Mouse (Mus musculus) kidney, embryonic 16.5 days (tissue): ENCODE measurements at regions not wholly inside any gene's neighbourhood (a gene's known extent, or its start where the extent isn't known, plus 50 kb on each side); places are given as distances from the start of the nearest gene placed in this dataset.
A peak's percentile ranks its signal among the peaks of the same experiment; 100 is the strongest.

Experiments
- ATAC-seq: fragments of 200-750 bp; cut with Nextera tagmentation; 2 replicates; pipeline ENCODE4 v1.8.0; 2017; ENCODE audit warnings: moderate TSS enrichment; ENCODE audit not compliant: low FRiP score, low TSS enrichment
- H3K27ac ChIP-seq: fragments of 300-500 bp; sonication (generic); 2 replicates; pipeline ENCODE4 v1.5.1; 2014; ENCODE audit warnings: low read length
- H3K27me3 ChIP-seq: fragments of 300-500 bp; sonication (generic); 2 replicates; pipeline ENCODE4 v1.6.1; 2014; ENCODE audit warnings: low read length, control low read depth, mixed read lengths; ENCODE audit not compliant: insufficient read depth
- H3K36me3 ChIP-seq: fragments of 300-500 bp; sonication (generic); 2 replicates; pipeline ENCODE4 v1.6.1; 2014; ENCODE audit warnings: low read length, control low read depth, mixed read lengths; ENCODE audit not compliant: insufficient read depth
- H3K4me1 ChIP-seq: fragments of 300-500 bp; sonication (generic); 2 replicates; pipeline ENCODE4 v1.6.1; 2014; ENCODE audit warnings: low read length, control low read depth, mixed read lengths; ENCODE audit not compliant: insufficient read depth
- H3K4me2 ChIP-seq: fragments of 300-500 bp; sonication (generic); replicated peaks from 2 replicates; pipeline ENCODE4 v1.6.1; 2014; ENCODE audit warnings: low read depth, low read length
- H3K4me3 ChIP-seq: fragments of 300-500 bp; sonication (generic); 2 replicates; pipeline ENCODE4 v1.5.1; 2014; ENCODE audit warnings: mild to moderate bottlenecking, low read length
- H3K9ac ChIP-seq: fragments of 300-500 bp; sonication (generic); replicated peaks from 2 replicates; pipeline ENCODE4 v1.6.1; 2014; ENCODE audit warnings: low read length
- H3K9me3 ChIP-seq: fragments of 300-500 bp; sonication (generic); 2 replicates; pipeline ENCODE4 v1.6.1; 2016; ENCODE audit warnings: low read length, control low read depth
- WGBS: fragments of 180-500 bp; shearing (Covaris S2); extraction: QIAGEN DNeasy Blood & Tissue Kit; methylation state at CpG from one replicate; pipeline ENCODE4 v1.1.7; 2014; 5-methylcytosine and 5-hydroxymethylcytosine counted together

GRCm38 (mm10) chr5:119507709-119508108 lies 162.8 kb upstream of the Tbx3 start:
- Histone ChIP-seq H3K27me3 (no peaks in the 10 kb centered on the region), H3K4me3 (no peak overlapping the region), H3K4me2 (no peak overlapping the region), H3K9ac (no peak overlapping the region), H3K4me1 (no peaks in the 10 kb centered on the region), H3K27ac (no peak overlapping the region; the same call in 1 of the 2 replicates), H3K9me3 (no peaks in the 10 kb centered on the region), H3K36me3 (no peaks in the 10 kb centered on the region)
- no peak for ATAC-seq
- 37% methylated on average over 14 of the region's 14 CpGs for WGBS

- Histone ChIP-seq H3K4me2 (no peak overlapping the region), H3K27me3 (no peaks in the 10 kb centered on the region; the same call in 1 of the 2 replicates), H3K9ac (no peak overlapping the region), H3K4me3 (no peak overlapping the region), H3K9me3 (no peaks in the 10 kb centered on the region), H3K36me3 (no peaks in the 10 kb centered on the region), H3K27ac (peak overlapping the region; percentile 48; the same call in 1 of the 2 replicates), H3K4me1 (0 out of 2 replicates have a peak, but pooled peaks cover 3% of the 10 kb centered on the region)
- 51% methylated on average over 19 of the region's 19 CpGs for WGBS
- ATAC-seq = peak; percentile 42; the same call in 1 of the 2 replicates
Measured at GRCm38 (mm10) chr5:119518506-119519252, 151.8 kb upstream of the Tbx3 start.

- no peaks in the 10 kb centered on the region; the same call in 1 of the 2 replicates for H3K27me3 ChIP-seq
- H3K4me1 ChIP-seq = no peaks in the 10 kb centered on the region
- no peak overlapping the region for H3K4me3 ChIP-seq
- no peaks in the 10 kb centered on the region for H3K9me3 ChIP-seq
- ATAC-seq = no peak
- H3K4me2 ChIP-seq = no peak overlapping the region
- no peaks in the 10 kb centered on the region for H3K36me3 ChIP-seq
- WGBS = 59% methylated on average over 4 of the region's 4 CpGs
- no peak overlapping the region for H3K9ac ChIP-seq
- no peak overlapping the region for H3K27ac ChIP-seq
Measured at GRCm38 (mm10) chr5:119524171-119524570, 146.3 kb upstream of the Tbx3 start.

GRCm38 (mm10) chr5:119525960-119526359 lies 144.5 kb upstream of the Tbx3 start:
- no peaks in the 10 kb centered on the region for H3K4me1 ChIP-seq
- H3K9me3 ChIP-seq = no peaks in the 10 kb centered on the region
- no peak overlapping the region for H3K9ac ChIP-seq
- no peaks in the 10 kb centered on the region; the same call in 1 of the 2 replicates for H3K27me3 ChIP-seq
- no peak for ATAC-seq
- 67% methylated on average over 5 of the region's 5 CpGs for WGBS
- no peak overlapping the region for H3K27ac ChIP-seq
- H3K4me2 ChIP-seq = no peak overlapping the region
- H3K4me3 ChIP-seq = no peak overlapping the region
- H3K36me3 ChIP-seq = no peaks in the 10 kb centered on the region

GRCm38 (mm10) chr5:119530009-119530408 lies 140.5 kb upstream of the Tbx3 start:
- H3K4me2 ChIP-seq = no peak overlapping the region
- H3K4me1 ChIP-seq = no peaks in the 10 kb centered on the region
- no peak overlapping the region for H3K27ac ChIP-seq
- WGBS = 51% methylated on average over 8 of the region's 8 CpGs
- no peaks in the 10 kb centered on the region for H3K27me3 ChIP-seq
- no peaks in the 10 kb centered on the region for H3K36me3 ChIP-seq
- ATAC-seq = no peak
- H3K4me3 ChIP-seq = no peak overlapping the region
- no peaks in the 10 kb centered on the region for H3K9me3 ChIP-seq
- H3K9ac ChIP-seq = no peak overlapping the region

GRCm38 (mm10) chr5:119534946-119535345 lies 135.5 kb upstream of the Tbx3 start:
- 67% methylated on average over 5 of the region's 5 CpGs for WGBS

GRCm38 (mm10) chr5:119542836-119543235 lies 127.6 kb upstream of the Tbx3 start:
- no peak overlapping the region for H3K4me3 ChIP-seq
- H3K27ac ChIP-seq = no peak overlapping the region
- 87% methylated on average over 11 of the region's 11 CpGs for WGBS
- H3K9me3 ChIP-seq = no peaks in the 10 kb centered on the region
- no peak overlapping the region for H3K4me2 ChIP-seq
- no peaks in the 10 kb centered on the region for H3K27me3 ChIP-seq
- ATAC-seq = no peak
- no peaks in the 10 kb centered on the region for H3K36me3 ChIP-seq
- no peak overlapping the region for H3K9ac ChIP-seq
- H3K4me1 ChIP-seq = no peaks in the 10 kb centered on the region

More at GRCm38 (mm10) chr5:119534946-119535345, 135.5 kb upstream of the Tbx3 start:
- Histone ChIP-seq H3K9me3 (no peaks in the 10 kb centered on the region), H3K9ac (no peak overlapping the region), H3K4me3 (no peak overlapping the region), H3K27ac (no peak overlapping the region), H3K4me2 (no peak overlapping the region), H3K4me1 (no peaks in the 10 kb centered on the region), H3K36me3 (no peaks in the 10 kb centered on the region), H3K27me3 (no peaks in the 10 kb centered on the region)
- ATAC-seq = no peak

- 80% methylated on average over 6 of the region's 6 CpGs for WGBS
- no peaks in the 10 kb centered on the region for H3K4me1 ChIP-seq
- no peak overlapping the region for H3K27ac ChIP-seq
- no peak for ATAC-seq
- H3K36me3 ChIP-seq = no peaks in the 10 kb centered on the region
- H3K4me3 ChIP-seq = no peak overlapping the region
- H3K9ac ChIP-seq = no peak overlapping the region
- no peaks in the 10 kb centered on the region for H3K9me3 ChIP-seq
- H3K4me2 ChIP-seq = no peak overlapping the region
- no peaks in the 10 kb centered on the region for H3K27me3 ChIP-seq
Measured at GRCm38 (mm10) chr5:119543716-119544115, 126.8 kb upstream of the Tbx3 start.

- ATAC-seq = no peak
- Histone ChIP-seq H3K4me1 (no peaks in the 10 kb centered on the region), H3K4me2 (no peak overlapping the region), H3K4me3 (no peak overlapping the region), H3K9me3 (no peaks in the 10 kb centered on the region), H3K27ac (no peak overlapping the region), H3K9ac (no peak overlapping the region), H3K36me3 (no peaks in the 10 kb centered on the region), H3K27me3 (no peaks in the 10 kb centered on the region)
- WGBS = 51% methylated on average over 11 of the region's 11 CpGs
Measured at GRCm38 (mm10) chr5:119544681-119545080, 125.8 kb upstream of the Tbx3 start.

- no peak overlapping the region for H3K4me2 ChIP-seq
- 80% methylated on average over 19 of the region's 19 CpGs for WGBS
- H3K27ac ChIP-seq = no peak overlapping the region
Measured at GRCm38 (mm10) chr5:119547070-119547469, 123.4 kb upstream of the Tbx3 start.

More at GRCm38 (mm10) chr5:119547070-119547469, 123.4 kb upstream of the Tbx3 start:
- Histone ChIP-seq H3K9me3 (peaks cover 2% of the 10 kb centered on the region; the same call in 1 of the 2 replicates), H3K36me3 (no peaks in the 10 kb centered on the region), H3K27me3 (no peaks in the 10 kb centered on the region), H3K4me3 (no peak overlapping the region), H3K9ac (no peak overlapping the region), H3K4me1 (no peaks in the 10 kb centered on the region)
- ATAC-seq = no peak
